Mouse (Mus musculus) heart, embryonic 14.5 days (tissue): ENCODE measurements around the gene Ranbp1. TPM values are rescaled to one million over a fixed set of nuclear protein-coding genes. Genes with fewer than 3 reads are reported as not detected.
A peak's percentile ranks its signal among the peaks of the same experiment; 100 is the strongest.

Source experiments
- microRNA counts: library from miRNA; unstranded; fragments of <30 nt; microRNA quantifications from one replicate; lab custom pipeline; 2016
- microRNA-seq: library from miRNA; unstranded; fragments of <30 nt; microRNA quantifications from one replicate; pipeline ENCODE4, GENCODE M21; 2016
- polyA plus RNA-seq: library from polyadenylated mRNA; unstranded; fragments of >200 nt; fragmentation: Nextera tagmentation; extraction: Ambion mirVana; gene quantifications from 2 replicates; pipeline ENCODE4 v1.2.1, GENCODE M21; 2014

Gene Ranbp1
- polyA plus RNA-seq, 1 experiment from 2014 or later, result 354 TPM

MicroRNAs within 50 kb of the gene (microRNA counts, 519-probe panel; counts per million panel counts)
- 322 counts per million, percentile 70 among the panel's probes with 10 or more counts for microRNA mmu-miR-1306 (lab: Ali Mortazavi, UCI)

Small RNAs within 50 kb of the gene (microRNA-seq; reads per million reads assigned to microRNA genes)
- not detected for gene Gm24572
- gene Mir1306, result 233 reads per million, percentile 61 among the genes with 10 or more reads in this experiment

Other genes starting within 250 kb of the Ranbp1 start
- gene Dgcr6, start 195.9 kb downstream of the Ranbp1 start, polyA plus RNA-seq, result 58.5 and 64.2 TPM in 2 replicates
- 6.9 and 7.4 TPM in 2 replicates for gene Prodh, start 158.5 kb downstream of the Ranbp1 start, polyA plus RNA-seq
- gene Rtn4r, start 121.1 kb downstream of the Ranbp1 start, polyA plus RNA-seq, result 0.43 and 1.00 TPM in 2 replicates
- gene Ccdc188, start 30.9 kb downstream of the Ranbp1 start, polyA plus RNA-seq, result 0.30 TPM in 1 of 2 replicates, not detected in the other
- gene Zdhhc8, start 13.6 kb downstream of the Ranbp1 start, polyA plus RNA-seq, result 16.4 and 22.5 TPM in 2 replicates
- gene Trmt2a, start 53 bp downstream of the Ranbp1 start, polyA plus RNA-seq, result 39.8 and 48.4 TPM in 2 replicates
- 0.88 and 3.6 TPM in 2 replicates for gene Gm49776, start 9.6 kb upstream of the Ranbp1 start, polyA plus RNA-seq
- gene Dgcr8, start 40.5 kb upstream of the Ranbp1 start, polyA plus RNA-seq, result 20.9 and 22.0 TPM in 2 replicates
- 65.0 and 67.9 TPM in 2 replicates for gene Tango2, start 99.4 kb upstream of the Ranbp1 start, polyA plus RNA-seq
- gene Arvcf, start 99.5 kb upstream of the Ranbp1 start, polyA plus RNA-seq, result 31.8 and 32.3 TPM in 2 replicates
- 34.0 and 34.7 TPM in 2 replicates for gene Txnrd2, start 177.7 kb upstream of the Ranbp1 start, polyA plus RNA-seq
- gene Comt, start 178.1 kb upstream of the Ranbp1 start, polyA plus RNA-seq, result 110 and 112 TPM in 2 replicates
- gene Gnb1l, start 250.0 kb upstream of the Ranbp1 start, polyA plus RNA-seq, result 9.3 and 9.7 TPM in 2 replicates